Mouse (Mus musculus) lung, postnatal 0 days (tissue): Measurements from ENCODE around the gene Adgrf1. TPM values are rescaled to one million over a fixed set of nuclear protein-coding genes. Genes with fewer than 3 reads are reported as not detected.

Experiments used
- ATAC-seq: fragments of 200-750 bp; cut with Nextera tagmentation; 2 replicates; pipeline ENCODE4 v1.8.0; 2017; ENCODE audit warnings: moderate library complexity
- DNase-seq: peaks from one replicate; pipeline ENCODE4 v3.0.0-alpha.2; 2016; ENCODE audit warnings: low spot score
- H3K27ac ChIP-seq: fragments of 300-500 bp; sonication (generic); 2 replicates; pipeline ENCODE4 v1.5.1; 2014; ENCODE audit warnings: antibody characterized with exemption, mild to moderate bottlenecking, low read length, mixed read lengths
- H3K27me3 ChIP-seq: fragments of 300-500 bp; sonication (generic); replicated peaks from 2 replicates; pipeline ENCODE4 v1.6.1; 2014; ENCODE audit warnings: low read length, mixed read lengths; ENCODE audit not compliant: insufficient read depth
- H3K36me3 ChIP-seq: fragments of 300-500 bp; sonication (generic); 2 replicates; pipeline ENCODE4 v1.6.1; 2014; ENCODE audit warnings: low read length, mixed read lengths; ENCODE audit not compliant: insufficient read depth
- H3K4me1 ChIP-seq: fragments of 300-500 bp; sonication (generic); 2 replicates; pipeline ENCODE4 v1.6.1; 2014; ENCODE audit warnings: antibody characterized with exemption, low read depth, low read length, mixed read lengths; ENCODE audit not compliant: insufficient read depth
- H3K4me2 ChIP-seq: fragments of 300-500 bp; sonication (generic); replicated peaks from 2 replicates; pipeline ENCODE4 v1.6.1; 2014; ENCODE audit warnings: low read depth, mild to moderate bottlenecking, low read length, moderate library complexity, mixed read lengths
- H3K4me3 ChIP-seq: fragments of 300-500 bp; sonication (generic); 2 replicates; pipeline ENCODE4 v1.5.1; 2014; ENCODE audit warnings: low read depth, low read length
- H3K9ac ChIP-seq: fragments of 300-500 bp; sonication (generic); replicated peaks from 2 replicates; pipeline ENCODE4 v1.6.1; 2014; ENCODE audit warnings: low read depth, mild to moderate bottlenecking
- H3K9me3 ChIP-seq: fragments of 300-500 bp; sonication (generic); 2 replicates; pipeline ENCODE4 v1.6.1; 2016; ENCODE audit warnings: low read length, mixed read lengths
- CTCF ChIP-seq: IDR thresholded peaks from 2 replicates; pipeline ENCODE4 v1.5.1; 2016; ENCODE audit warnings: antibody characterized with exemption, mild to moderate bottlenecking
- EP300 ChIP-seq: IDR thresholded peaks from 2 replicates; pipeline ENCODE4 v1.6.1; 2016; ENCODE audit warnings: antibody characterized with exemption, mild to moderate bottlenecking, control low read depth
- WGBS: fragments of 180-500 bp; shearing (Covaris S2); extraction: QIAGEN DNeasy Blood & Tissue Kit; methylation state at CpG from one replicate; pipeline ENCODE4 v1.1.7; 2014; 5-methylcytosine and 5-hydroxymethylcytosine counted together
- polyA plus RNA-seq: library from polyadenylated mRNA; unstranded; fragments of >200 nt; fragmentation: Nextera tagmentation; extraction: Ambion mirVana; gene quantifications from 2 replicates; pipeline ENCODE4 v1.2.1, GENCODE M21; 2015

The Adgrf1 gene
- polyA plus RNA-seq, 1 experiment from 2014 or later: not detected

GRCm38 (mm10) chr17:43372604-43373003 is 102.5 kb downstream of the Adgrf1 start:
- Histone ChIP-seq H3K9me3 (no peaks in the 10 kb centered on the region), H3K4me1 (peaks cover 39% of the 10 kb centered on the region), H3K36me3 (no peaks in the 10 kb centered on the region), H3K4me3 (no peak overlapping the region), H3K4me2 (no peak overlapping the region), H3K27ac (0 out of 2 replicates have a peak overlapping the region, but pooled peaks have one; percentile 43), H3K9ac (no peak overlapping the region), H3K27me3 (no peaks in the 10 kb centered on the region)
- ATAC-seq (peak; percentile 61), DNase-seq (peak; percentile 71)
- peak; percentile 63 for TF ChIP-seq EP300
- TF ChIP-seq CTCF: no peak
- 37% methylated on average over 4 of the region's 4 CpGs for WGBS

- DNase-seq (peak; percentile 72), ATAC-seq (peak; percentile 72)
- H3K4me3 ChIP-seq: no peak overlapping the region
- H3K9me3 ChIP-seq: no peaks in the 10 kb centered on the region
- 18% methylated on average over 4 of the region's 4 CpGs for WGBS
- peak overlapping the region; percentile 76 for H3K27ac ChIP-seq
- H3K36me3 ChIP-seq: no peaks in the 10 kb centered on the region
- peak overlapping the region; percentile 29 for H3K4me2 ChIP-seq
- no peaks in the 10 kb centered on the region for H3K27me3 ChIP-seq
- TF ChIP-seq EP300: peak; percentile 92; the same call in 1 of the 2 replicates
- TF ChIP-seq CTCF: no peak
- H3K9ac ChIP-seq: no peak overlapping the region
- peaks cover 39% of the 10 kb centered on the region for H3K4me1 ChIP-seq
These were observed 103.9 kb downstream of the Adgrf1 start for GRCm38 (mm10) chr17:43374020-43374419.

Other genes with a start within 250 kb of the Adgrf1 start
- gene Adgrf5, start 90.1 kb downstream of the Adgrf1 start, polyA plus RNA-seq: 51.1 and 68.6 TPM in 2 replicates
- gene Mep1a, start 232.5 kb downstream of the Adgrf1 start, polyA plus RNA-seq: not detected in 2 replicates